Mouse (Mus musculus) embryo, embryonic 11.5 days (tissue): Measurements from ENCODE around the gene Htr1a.

Source experiments
- DNase-seq: peaks from one replicate; pipeline ENCODE4 v3.0.0-alpha.2; 2012; ENCODE audit warnings: low read depth, low spot score

Gene Htr1a

DNA sequence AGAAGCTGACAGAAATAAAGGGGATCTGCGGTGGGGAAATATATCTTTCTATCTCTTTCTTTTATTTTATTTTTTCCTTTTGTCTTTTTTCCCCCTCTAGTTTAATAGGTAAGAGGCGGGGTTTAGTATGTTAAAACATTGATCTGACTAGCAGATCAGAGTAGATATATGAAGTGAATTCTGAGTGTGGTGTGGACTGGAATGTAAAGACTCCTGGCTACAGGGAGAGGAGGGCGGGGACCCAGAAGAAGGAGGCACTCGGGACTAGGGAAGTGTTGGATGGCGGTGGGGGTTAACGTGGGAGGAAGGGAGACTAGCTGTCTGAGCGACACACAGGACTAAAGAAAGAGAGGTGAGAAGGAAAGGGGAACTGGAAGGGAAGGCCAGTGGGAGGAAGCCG is at the start of gene Htr1a:
Htr1a (plus strand) TSS at position 301 of the 400 bp plus-strand sequence.
- no peak for DNase-seq

DNA sequence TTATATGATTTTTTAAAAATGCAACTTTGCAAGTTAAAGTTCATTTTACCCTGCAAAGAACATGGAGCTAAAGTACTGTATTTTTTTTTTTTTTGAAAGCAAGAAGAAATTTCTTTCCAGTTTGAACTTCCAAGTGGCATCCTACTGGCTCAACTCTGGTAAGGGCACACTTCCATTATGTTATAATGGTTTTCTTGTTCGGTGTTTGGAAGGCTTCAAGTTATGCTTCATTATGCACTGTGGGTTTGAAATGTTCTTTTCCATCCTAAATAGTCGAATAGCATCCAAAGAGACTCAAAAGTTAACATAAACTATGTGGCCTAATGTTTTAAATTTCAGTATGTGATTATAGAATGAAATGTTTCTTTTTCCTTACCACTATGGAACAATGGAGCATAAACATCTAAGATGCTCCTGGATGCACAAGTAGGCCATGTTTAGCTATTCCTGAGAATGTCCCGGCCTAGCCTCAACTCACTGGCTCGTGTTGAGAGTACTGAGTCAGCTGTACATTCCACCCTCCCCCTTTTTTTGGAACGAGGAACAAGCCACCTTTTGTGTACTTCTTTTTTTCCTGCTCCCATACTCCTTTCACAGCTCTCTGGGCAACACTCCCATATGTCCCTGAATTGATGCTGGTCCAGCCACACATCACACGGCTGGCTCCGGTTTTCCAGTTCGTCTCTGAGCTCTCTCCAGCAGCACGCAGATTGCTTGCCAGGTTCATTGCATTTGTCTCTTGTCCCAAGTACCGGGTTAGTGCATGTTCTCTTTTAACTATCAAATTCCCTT is 31.7 kb upstream of the Htr1a start:
- DNase-seq = no peak

DNA sequence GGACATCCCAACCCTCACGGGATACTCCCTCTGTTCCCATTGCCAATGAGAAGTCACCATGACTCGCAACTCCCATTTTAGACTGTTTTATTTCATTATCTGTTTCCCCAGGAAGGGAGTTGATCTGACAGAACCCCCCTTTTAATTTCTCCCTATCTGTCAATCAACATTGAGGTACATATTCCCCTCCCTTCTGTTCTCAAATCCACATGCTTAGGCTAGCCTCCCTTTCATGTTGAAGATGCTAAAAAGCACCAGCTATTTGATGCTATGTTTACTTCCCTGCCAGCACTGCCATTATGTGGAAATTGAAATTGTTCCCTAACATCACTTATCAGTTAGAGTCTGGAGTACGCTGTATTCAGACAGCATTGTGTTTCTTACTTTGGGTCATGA is 31.1 kb upstream of the Htr1a start:
- DNase-seq = no peak

DNA sequence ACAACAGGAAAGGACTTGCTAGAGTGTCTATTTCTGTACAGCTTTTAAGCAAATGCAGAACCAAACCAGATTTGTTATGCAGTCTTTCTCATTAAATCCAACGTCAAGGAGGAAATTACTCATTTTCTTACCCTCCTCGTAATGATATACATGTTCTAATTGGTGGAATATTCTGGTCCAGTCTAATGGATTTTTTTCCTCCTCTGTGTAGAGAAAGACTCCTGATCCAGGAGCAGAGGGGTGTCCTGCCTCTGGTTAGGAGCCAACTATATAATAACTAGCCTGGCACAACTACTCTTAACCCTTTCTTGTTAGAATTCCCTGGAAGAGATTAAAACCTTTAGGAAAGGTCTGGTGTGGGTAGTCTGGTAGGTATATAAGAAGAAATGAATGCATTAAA is 10.3 kb upstream of the Htr1a start:
- no peak for DNase-seq

DNA sequence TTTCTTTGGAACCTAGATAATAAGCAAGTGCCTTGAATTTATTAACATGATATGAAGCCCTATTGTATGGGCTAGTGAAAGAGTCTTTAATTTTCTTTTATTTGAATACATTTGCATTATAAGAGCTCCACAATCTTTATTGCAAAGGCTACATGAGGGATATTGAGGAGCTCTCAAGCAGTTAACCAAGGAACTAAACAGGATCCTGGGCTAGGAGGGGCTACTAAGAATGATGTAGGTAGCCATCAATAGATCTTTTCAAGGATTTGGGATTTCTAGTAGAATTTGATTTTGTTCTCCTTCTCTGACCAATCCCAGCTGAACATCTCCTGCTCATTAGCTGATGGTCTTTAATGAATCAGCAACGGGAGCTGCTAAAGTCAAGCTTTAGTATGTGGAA is 9.8 kb upstream of the Htr1a start:
- DNase-seq = no peak

DNA sequence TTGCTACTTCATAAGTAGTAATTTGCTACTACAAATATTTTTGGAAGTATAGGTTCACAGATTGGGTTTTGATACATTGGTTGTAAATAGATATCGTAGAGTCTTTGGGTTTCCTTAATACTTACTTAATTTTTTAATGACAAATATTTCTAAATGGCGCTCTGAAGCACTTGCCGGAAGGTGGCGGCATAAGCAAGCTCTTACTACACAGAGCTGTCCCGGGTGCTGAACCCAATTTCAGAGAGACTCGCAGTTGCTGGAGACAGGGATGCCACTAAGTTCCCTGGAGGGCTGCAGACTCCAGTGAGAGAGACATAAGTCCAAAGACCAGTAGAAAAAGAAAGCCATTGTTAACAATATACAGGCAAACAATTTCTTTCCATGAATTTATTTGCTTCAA is 863 bp upstream of the Htr1a start:
- peak; percentile 43 for DNase-seq

DNA sequence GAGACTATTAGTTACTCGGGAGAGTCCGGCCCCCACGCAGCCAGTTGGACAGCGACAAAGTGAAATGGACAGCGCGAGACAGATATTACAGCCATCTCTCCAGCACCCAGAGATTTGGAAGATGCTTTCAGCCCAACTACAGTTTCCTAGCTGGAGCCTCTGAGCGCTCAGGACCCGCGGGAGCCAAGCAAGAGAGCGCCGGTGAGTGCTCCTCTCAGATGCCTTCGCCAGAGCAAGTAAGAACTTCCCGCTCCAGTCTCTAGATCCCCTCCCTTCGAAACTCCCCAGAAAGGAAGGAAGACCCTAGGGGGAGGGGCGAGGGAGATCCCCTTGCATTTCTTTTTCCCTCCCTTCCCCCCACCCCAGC is 415 bp downstream of the Htr1a start:
- no peak for DNase-seq

DNA sequence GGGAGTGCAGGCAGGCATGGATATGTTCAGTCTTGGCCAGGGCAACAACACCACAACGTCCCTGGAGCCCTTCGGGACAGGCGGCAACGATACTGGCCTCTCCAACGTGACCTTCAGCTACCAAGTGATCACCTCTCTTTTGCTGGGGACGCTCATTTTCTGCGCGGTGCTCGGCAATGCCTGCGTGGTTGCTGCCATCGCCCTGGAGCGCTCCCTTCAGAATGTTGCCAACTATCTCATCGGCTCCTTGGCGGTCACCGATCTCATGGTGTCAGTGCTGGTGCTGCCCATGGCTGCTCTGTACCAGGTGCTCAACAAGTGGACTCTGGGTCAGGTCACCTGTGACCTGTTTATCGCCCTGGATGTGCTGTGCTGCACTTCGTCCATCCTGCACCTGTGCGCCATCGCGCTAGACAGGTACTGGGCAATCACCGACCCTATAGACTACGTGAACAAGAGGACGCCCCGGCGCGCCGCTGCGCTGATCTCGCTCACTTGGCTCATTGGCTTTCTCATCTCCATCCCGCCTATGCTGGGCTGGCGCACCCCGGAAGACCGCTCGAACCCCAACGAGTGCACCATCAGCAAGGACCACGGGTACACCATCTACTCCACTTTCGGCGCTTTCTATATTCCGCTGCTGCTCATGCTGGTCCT is 927 bp downstream of the Htr1a start:
- no peak for DNase-seq

DNA sequence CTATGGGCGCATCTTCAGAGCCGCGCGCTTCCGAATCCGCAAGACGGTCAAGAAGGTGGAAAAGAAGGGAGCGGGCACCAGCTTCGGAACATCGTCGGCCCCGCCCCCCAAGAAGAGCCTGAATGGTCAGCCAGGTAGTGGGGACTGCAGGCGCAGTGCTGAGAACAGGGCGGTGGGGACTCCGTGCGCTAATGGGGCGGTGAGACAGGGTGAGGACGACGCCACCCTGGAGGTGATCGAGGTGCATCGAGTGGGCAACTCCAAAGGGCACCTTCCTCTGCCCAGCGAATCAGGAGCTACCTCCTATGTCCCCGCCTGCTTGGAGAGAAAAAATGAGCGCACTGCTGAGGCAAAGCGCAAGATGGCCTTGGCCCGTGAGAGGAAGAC is 1.4 kb downstream of the Htr1a start:
- DNase-seq = no peak

DNA sequence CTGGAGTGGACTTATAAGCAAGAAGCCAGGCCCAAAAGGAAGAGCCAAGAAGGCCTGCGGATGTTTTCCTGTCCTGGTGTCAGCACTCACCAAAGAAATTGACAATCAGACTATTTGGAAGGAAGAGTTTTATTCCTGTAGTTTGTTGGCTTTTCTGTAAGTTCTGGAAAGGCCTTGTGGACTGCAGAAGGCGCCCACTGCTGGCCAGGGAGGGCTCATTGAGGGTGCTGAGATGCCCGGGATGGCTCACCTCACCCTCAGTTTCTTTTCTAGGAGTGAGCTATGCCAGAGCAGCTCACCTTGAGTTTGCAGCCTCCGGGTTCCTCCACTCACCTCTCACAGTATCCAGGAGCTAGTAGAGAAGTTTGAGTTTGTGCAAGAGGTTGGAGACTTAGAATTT is 2.8 kb downstream of the Htr1a start:
- no peak for DNase-seq

DNA sequence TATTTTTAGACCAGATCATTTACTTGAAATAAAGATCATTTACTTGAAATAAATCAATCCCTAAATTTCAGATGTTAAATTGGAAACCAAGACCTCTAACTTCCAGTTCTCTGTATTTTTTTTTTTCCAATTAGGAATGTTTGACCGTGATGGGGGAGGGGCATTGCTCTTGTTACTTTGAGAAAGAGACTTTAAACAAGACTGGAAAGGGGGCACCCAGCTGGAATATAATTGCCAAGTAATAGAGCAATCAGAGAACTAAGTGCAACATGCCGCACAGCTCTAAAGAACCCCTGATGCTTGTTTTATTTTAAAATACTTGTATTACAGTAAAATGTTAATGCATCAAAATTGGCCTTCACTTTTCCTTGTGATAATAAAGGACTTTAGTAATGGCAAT is 4.3 kb downstream of the Htr1a start:
- no peak for DNase-seq

DNA sequence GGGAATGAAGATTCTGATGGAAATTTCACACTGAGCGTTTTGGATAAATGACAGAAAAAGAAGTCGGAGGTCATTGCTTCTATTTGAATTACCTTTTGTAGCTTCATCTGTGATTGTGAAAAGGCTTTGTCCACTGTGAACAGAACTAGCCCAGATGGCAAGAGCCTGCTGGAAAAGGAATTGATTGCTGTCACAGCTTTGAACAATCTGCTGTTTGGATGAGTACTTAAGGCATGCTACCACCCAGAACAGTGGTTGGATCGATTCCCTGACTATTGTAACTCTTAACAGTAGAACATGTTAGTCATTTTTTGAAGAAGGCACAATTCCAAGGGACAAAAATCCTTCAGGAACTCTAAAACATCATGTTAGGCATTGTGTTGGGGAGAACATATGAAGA is 8.1 kb downstream of the Htr1a start:
- DNase-seq = no peak
